Mouse (Mus musculus) cerebellum, postnatal 36 days (tissue): ENCODE results near the gene Wipf2.
"Not testable (repeated sequence)": the region's sequence is repeated elsewhere in the genome, so short reads cannot be mapped to it uniquely, and the experiment has no call there.

Experiments used
- DNase-seq, 2 experiments: peaks; one replicate each; pipeline ENCODE4 v3.0.0; 2021 to 2022; ENCODE audit warnings: mixed read lengths in 2 of 2

The Wipf2 gene

DNA sequence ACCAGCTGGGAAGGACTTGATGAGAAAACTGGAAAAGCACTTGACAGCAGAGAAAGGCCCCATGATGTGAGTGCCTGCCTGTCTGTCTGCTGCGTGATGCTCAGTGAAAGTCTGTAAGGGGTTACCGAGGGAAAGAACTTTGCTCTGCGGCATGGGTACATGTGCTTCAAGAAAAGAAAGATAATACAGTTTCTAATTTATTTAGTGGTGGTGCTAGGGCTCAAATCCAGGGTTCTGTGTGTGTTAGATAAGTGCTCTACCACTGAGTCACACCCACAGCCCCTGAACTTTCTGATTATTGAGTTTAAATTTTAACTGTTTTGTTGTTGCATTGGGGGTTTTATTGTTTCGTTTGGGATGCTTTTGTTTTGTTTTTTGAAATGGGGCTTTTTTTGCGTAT, 48.1 kb downstream of the Wipf2 start:
- no peak for DNase-seq

DNA sequence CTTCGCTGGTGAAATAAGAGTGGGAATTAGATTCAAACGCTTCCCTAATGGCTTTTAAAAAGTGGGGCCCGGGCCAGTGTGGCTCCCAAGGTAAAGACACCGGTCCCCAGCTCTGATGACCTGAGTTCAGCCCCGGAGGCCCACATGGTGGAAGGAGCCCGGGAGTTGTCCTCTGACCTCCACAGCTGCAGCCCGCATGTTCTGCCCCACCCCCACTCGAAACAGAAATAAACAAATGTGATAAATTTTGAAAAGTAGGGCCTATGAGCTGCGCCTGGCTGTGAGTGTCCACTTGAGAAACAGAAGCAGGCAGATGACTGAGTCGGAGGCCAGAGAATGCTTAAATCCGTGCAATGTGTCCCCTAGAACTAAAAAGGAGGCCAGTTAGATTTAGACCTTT, 50.8 kb downstream of the Wipf2 start:
- no peak for DNase-seq

DNA sequence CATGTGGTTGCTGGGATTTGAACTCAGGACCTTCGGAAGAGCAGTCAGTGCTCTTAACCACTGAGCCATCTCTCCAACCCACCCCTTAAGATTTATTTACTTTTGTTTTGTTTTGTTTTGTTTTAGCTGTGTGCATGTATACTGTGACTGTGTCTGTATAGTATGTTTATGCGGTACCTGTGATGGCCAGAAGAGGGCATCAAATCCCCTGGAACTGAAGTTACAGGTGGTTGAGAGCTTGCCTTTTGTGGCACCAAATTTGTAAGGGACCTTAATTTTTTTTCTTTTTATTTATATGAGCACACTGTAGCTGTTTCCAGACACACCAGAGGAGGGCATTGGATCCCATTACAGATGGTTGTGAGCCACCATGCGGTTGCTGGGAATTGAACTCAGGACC, 52.9 kb downstream of the Wipf2 start:
- DNase-seq: not testable (repeated sequence)

DNA sequence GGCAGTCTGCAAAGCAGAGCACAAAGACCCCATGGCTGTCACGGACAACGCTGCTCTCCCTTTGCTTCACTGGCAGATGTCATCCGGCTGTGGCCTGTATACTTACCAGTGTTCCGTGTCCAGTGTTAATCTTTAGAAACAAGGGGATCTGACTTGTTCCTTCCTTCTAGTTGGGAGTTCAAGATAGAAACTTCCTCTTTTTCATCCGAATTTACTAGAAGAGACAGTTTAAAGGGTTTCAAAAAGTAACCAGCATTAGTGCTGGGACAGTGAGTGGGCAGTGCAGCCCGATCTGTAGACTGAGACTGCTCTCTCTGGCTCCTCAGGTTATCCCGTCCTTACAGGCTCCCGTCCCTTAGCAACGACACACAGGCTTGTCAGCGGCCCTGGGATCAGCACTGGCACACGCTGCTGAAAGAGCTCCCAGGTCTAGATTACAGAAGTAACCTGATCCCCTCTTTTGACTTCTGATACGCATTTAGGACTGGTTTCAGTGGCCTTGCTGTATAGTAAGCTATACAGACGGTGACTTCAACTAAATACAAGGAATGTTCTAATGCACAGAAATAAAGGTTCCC, 54.1 kb downstream of the Wipf2 start:
- DNase-seq: no peak

DNA sequence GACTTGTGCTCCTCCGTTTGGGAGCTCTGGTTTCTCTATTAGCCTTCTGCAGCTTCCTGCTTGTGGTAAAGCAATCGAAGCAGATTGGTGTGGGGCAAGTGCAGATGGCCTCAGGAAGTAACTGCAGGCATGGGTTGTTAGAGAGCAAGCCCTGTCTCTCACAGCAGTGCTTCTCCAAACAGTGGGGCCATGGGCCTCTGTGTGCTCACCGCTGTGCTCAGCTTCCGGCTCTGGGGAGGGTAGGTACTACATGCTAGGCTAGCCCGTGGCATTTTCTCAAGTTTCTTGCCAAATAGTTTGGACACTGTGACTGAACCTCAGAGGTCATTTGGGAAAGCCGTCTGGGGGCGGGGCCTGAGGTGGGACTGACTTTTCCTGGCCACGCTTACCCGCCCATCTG, 54.8 kb downstream of the Wipf2 start:
- no peak for DNase-seq

DNA sequence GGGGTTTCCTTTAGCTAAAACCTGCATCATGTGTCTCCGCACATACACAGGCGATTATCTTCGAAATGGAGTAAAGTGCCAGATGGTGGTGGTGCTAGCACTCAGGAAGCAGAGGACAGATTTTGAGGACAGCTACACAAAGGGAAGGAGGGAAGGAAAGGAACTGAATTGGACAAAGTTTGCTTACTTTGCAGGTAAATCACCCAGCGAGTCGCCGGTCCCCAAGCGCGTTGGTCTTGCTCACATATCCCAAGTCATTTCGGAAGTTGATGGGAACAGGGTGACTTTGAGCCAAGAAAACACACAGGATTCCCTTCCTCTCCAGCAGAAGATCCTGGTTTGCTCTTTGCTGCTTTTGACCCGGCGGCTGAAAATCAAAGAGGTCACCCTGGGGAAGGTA, 55.6 kb downstream of the Wipf2 start:
- DNase-seq: no peak

DNA sequence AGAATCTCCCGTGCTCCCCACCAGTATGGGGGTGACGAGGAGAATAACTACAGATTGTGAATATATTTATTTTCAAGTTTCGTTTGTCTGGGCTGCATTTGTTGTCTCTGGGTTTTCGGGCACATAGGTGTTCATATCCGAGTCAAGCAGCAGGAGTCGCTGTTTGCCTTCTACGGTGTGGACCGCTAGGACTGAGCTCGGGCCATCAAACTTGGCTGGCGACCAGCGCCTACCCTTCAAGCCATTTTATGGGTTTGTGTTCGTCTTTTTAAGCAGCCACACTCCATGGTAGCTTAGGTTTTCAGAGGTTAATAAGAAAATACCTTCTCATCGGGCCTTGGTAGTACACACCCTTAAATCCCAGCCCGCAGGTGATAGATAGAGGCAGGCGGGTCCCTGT, 58.4 kb downstream of the Wipf2 start:
- peak; percentile 56 for DNase-seq

DNA sequence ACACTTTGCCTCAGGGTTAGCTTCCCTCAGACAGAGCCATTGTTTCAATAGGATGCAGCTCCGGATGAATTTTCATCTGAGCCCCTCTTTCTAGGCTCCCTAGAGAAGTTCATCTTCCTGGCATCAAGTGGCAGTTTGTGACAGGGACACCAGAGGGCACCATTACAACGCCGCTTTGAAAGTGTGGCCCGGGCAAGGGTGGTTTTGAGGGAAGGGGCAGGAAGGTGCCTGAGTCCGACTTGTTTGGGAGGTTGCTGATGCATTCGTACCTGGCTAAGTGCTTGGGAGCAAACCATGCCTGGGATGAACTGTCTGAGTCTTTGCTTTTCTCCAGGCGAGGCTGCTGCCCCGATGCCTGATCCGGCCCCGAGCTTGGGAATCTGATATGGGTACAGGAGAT, 58.9 kb downstream of the Wipf2 start:
- DNase-seq: peak; percentile 70 to 76

DNA sequence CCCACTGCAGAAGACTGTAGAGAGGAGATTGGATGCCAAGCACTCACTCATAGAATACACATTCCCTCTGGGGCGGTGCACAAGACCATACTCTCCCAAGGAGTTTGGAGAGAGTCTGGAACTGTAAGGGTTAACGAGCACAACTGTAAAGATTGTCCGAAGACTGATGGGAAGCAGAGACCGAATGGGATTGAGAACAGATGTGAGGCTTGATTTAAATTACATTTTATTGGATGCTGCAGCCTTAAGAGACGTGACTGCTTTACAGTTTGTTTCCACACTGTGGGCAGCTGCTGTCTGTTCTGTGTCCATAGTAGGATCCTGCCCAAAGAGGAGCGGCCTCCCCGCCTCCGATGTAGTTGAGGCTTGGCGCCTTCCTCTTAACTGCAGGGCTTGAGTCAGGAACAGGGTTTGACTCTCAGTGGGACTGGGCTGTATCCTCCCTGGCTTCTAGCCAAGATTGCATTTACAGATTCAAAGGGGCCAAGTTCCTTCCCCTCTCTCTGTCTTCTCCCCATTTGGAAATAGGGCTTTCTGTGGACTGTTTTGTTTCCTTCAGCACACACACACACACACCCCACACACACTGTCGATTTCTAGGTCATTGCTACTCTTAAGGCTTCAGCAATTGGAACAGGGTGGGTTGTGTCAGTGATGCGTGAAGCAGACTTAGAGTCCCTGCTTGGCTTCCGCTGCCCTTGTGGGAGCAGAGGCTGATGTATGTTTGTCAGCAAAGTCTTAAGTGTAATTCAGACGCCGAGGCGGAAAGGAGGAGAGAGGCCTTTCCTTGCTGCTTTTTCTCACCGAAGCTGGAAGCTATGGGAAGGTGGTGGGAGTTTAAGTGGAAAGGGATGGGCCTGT, 59.6 kb downstream of the Wipf2 start:
- not testable (repeated sequence) for DNase-seq

DNA sequence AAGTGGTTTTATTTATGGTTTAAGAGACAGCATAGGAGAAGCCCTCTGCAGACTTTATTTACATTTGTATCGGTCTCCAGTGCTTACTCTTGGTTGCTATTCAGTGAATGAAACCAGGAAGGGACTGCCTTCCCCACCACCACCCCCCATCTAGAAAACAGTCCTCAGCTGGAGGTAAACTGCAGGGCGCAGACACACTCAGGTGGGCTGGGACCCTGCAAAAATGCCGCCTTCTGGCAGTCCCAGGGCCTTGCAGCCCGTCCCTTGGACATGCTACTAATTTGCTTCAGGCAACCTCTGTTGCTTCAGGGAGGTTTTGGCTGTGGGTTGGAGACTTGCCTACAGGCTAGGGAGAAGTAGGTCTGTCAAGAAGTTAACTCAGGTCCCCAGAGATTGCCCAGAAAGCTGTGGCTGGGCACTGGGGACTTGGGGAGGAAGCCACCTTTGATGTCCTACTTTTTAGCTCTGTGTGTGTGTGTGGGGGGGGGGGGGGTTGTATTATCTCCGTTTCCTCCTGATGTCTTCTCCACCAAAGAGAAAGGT, 61.3 kb downstream of the Wipf2 start:
- no peak for DNase-seq

DNA sequence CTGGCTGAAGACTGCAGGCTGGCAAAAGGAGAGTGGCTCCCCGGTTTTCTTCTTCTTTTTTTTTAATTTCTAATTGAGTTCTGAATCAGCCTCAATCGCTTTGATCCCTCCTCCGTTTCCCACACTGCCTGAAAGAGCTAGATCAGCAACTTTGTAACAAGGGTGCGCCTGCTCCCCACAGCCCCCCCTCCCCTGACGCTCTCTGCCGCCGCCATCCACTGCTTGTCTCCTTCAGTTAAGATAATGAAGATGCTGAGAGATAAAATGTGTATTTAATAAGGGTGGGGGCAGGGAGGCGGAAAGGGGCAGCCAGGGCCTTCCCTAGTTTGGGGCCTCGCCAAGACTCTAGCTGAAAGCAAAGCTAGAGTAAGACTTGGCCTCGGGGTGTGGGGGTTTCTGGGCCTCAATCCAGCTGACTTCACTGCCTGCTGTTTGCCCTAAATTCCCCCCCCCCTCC, 61.9 kb downstream of the Wipf2 start:
- DNase-seq: no peak

DNA sequence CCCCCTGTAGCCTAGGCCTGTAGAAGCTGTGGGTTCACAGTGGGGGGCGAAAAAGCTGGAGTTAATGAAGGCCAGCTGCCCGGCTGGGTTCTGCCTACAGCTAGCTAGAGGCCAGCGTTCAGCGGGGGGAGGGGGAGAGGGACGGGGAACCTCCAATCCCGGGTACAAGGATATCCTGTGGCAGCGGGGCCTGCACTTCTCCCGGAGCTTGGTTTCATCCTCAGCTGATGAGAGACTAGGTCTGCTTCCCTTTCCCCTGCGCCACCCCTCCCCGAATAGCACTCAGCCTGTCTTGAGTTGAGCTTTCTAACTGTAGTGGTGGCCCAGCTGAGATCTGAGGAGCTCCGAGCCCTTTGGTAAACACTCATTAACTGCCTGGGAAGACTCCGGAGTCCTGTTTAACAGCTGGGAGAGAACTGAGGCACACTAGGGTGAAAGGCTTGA, 62.5 kb downstream of the Wipf2 start:
- DNase-seq: no peak

DNA sequence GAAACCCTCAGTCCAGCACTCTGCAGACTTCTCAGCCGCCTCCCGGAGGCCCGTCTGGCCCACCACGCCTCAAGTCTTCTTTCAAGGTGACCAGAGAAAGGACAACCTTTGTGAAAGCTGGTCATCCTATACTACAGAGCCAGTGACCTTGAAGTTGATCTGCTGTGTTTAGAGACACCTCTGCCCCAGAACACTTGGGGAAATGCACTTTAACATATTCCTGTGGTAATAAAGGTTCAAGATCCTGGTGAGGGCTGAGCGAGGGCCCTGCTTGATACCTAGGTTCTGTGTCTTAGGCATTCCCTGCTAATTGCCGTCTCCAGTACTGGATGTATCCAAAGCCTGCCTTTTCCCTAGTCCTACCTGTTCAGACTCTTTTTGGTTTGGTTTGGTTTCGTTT, 63.1 kb downstream of the Wipf2 start:
- DNase-seq: no peak

DNA sequence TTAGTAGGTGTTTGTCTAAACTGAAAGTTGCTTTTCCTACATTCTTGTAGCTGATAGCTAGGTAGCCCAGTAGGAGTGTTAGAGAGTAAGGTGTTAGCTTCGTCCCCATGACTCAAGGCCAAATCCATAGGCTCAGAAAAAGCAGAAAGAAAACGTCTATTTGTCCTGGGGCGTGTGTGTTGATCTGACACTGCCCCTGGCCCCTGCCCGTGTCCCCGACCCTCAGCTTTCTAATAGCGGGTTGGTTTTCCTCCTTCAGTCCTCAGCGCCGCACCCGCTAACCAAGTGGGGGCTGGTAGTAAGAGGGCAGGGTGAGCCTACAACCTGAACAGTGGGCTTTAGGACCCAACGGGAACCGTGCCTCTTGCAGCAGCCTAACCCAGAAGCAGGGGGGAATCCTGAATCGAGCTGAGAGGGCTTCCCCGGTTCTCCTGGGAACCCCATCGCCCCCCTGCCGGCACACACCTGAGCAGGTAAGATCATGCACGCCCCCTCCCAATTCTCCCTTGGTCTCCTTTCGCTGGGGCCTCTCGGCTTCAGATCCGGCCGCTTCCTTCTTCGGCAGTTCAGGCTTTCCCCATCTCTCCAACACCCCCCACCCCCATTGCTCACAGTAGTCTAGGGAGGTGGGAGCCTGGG, 64.1 kb downstream of the Wipf2 start, which contains the start of gene Rara:
Rara (plus strand) TSS at position 381 of the 639 bp plus-strand sequence.
- peak; percentile 71 to 73 for DNase-seq

DNA sequence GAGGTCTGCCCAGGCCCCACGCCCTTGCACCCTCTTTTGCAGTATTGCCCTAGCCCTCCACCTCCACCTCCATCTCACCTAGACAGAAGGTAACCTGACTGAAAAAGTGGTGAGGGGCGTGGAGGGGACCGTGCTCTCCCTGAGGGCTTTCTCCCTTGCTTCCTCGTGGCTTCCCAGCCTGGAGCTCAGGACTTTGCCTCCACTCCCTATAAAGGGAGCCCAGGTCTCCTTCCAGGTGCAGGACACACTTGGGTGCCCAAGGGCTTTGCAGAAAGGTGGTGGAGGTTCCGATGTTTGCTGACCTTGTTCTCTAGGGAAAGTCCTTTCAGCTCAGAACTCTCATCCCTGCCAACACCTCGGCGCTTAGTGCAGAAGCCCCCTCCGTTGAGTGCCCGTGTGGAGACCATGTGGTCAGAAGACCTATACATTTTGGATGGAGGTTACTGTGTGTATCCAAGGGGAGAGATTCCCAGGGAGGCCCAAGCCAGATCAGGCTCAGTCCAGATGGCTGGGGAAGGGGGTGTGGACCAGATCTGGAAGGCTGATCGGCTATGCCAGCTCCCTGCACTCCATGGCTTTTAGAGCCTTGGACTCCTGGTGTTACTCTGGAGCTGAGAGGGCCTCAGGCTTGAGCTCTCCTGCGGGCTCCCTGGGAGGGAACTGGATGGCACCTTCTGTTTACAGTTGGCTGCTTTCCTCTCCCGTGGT, 64.9 kb downstream of the Wipf2 start:
- DNase-seq: peak; percentile 61 to 62

DNA sequence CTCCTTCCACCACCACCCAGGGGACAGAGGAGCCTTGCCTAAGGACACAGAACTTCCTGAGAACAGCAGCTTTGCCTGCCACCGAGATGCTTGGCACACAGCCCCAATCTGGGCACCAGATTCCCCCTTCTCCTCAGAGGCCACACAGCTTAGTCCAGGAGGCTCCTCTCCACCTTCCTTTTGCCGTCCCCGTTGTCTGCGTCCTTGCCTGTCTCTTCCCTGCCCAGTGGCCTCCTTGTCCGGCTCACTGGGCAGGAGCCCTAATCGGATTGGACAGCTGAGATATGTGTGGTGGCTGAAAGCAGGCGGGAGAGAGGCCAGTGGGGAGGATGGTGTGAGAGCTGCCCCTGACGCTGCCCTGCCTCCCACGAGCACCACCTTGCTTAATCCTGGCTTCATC, 66.1 kb downstream of the Wipf2 start:
- DNase-seq: peak; percentile 77

DNA sequence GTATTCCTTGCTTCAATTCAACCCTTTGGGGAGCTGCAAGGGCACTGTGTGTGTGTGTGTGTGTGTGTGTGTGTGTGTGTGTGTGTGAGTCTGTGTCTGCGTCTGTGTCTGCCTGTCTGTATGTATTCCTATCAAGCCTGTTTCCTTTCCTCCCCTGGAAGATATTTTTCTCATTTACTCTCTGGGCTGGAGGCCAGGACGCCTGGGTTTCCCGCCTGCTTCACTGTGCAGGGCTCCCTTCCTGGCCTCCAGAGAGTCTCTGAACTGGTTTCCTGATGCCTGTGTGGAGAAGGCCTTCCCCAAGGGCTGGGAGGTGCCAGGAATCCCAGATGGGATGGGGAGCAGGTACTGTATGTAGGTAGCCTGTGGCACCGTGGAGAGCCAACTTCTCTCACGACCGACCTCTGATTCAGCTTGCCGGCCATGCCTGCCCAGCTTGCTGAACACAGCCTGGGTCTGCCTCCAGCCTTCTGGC, 66.7 kb downstream of the Wipf2 start:
- peak; percentile 80 to 82 for DNase-seq

DNA sequence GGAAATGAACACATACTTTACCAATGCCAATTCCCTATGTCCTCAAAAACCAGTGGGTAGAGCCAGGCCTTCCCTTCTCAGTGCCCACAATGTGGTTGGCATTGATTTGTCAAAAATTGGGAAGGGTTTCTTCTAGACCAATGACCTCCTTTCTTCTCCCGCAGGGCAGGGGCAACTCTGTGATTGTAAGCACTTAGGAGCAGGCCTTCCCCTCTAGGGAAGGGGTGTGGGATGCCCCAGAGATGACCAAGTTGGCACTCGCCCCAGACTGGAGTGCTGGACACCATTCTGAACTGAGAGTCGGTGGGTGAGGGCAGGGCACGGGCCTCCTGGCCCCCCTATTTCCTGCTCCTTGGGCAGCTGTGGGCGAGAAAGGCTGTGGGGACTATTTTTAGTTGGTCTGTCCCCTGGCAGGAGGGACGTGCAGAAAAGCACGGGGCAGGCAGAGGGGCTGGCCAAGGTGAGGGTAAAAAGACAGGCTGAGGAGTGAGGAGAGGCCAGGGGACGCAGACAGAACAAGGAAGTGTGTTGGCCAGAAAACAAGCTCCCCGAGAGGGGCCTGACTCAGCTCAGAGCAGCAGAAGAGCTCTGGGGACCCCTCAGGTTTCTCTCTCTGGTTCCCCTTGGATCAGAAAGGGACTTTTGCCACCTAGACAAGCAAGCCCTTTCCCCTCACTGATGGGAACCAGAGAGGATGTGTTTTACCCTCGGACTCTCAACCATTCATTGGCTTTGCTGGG, 67.5 kb downstream of the Wipf2 start:
- DNase-seq: peak; percentile 33 to 40

DNA sequence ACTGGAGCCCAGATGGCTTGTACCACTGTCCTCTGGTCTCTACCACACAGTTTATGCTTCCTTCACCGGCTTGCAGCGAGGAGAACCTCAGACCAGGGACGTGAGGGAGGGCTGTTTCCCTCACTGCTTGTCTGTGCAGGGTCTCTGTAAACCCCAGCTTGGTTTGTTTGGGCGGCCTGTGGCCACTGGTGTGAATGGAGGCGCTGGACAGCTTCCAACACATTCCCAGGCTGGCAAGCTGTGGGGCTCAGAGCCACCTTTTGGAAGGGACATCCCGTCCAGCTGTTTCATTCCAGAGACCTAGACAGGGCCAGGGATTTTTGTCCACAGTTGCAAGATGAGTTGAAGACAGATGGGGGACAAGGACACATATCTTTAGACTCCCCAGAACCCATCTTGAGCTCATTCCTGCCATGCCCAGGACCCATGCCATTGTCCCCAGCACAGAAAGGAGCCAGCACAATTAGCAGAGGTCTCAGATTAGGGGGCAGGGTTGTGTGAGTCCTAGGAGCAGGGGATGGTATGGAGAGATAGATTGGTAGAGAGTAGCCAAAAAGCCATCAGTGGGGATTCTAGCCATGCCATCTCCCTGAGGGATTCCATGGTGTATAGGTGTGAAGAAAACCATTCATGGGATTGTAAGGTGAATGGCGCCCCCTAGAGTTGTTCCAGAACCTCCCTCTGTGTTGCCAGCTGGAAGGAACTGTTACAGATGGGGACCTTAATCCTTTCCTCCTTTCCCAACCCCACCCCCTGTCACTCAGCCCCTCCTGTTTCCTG, 68.3 kb downstream of the Wipf2 start:
- peak; percentile 39 to 53 for DNase-seq

DNA sequence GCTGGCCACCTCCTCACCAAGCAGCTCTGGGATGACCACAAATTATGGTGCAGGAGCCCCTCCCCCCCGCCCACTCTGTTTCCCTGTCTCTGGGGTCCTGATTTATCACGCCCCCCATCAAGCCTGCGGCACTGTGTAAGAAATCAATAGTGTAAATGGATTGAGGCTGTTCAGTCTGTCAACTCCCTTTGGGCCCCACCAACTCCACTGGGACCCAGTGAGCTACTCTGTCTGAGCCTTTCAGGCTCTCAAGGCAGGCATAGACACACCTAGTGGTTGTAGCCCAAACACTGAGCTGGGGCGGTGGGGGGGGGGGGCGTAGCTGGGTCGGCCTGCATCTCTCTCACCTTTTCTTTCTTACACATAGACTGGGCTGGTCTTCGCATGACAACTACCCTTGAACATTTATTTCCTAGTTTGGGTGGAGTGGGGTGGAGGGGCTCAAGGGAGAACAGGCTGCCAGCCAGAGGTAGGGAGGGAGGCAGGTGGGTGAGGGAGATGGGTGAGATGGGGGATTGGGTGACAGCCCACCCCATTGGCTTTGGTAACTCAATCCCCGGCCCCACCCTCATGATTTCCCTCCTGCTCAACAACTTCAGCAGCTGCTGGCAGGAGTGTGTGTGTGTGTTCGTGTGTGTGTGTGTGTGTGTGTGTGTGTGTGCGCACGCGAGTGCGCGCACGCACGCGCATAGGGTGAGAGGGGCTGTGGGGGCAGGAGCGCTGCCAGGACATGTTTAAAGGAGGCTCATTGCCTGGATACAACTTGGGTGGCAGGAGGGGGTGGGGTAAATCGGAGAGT, 69.1 kb downstream of the Wipf2 start:
- no peak for DNase-seq
